Mouse (Mus musculus) testis, adult 10 weeks (tissue): ENCODE results near the gene Rab4b. TPM values are rescaled to one million over a fixed set of nuclear protein-coding genes. Genes with fewer than 3 reads are reported as not detected.

Experiments used
- polyA plus RNA-seq: library from polyadenylated mRNA; stranded (reverse); fragments of 350-450 nt; fragmentation: Illumina TruSeq; extraction: RNeasy Lipid Tissue Mini Kit (QIAGEN cat#74804); gene quantifications from one replicate; pipeline ENCODE4 v1.2.3, GENCODE M21; 2014; ENCODE audit warnings: low read depth, low replicate concordance

The Rab4b gene
- polyA plus RNA-seq: 4.3 TPM

GRCm38 (mm10) chr7:27178324-27179216 is at the start of gene Rab4b:
Gene Rab4b, minus strand, starts transcription at chr7:27178896.

DNA sequence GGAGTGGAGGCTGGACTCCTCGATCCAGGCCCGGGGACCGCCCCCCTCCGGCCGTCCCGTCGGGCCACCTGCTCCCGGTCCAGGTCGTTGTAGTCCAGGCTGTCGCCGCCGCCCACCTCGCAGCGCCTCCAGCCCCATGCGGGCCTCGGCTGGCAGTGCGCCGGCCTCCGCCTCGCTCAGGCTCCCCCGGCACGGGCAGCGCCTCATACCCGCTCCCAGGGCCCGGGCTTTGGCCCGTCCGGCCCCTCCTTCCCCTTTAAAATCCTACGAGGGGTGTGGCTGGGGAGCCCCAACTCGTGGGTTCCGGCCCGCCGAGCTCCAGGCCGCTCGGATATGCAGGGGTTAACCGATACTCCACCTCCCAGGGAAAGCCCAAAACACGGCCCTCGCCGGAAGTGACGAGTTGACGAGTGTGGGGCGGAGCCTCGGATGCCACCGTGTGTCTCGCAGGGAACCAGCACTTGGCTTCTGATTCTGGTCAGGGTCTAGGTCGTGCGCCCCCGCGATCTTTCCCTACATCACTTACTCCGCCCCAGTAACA is 49.7 kb upstream of the Rab4b start, which contains the start of gene Itpkc:
Gene Itpkc (minus strand): TSS at position 381 of the 541 bp plus-strand sequence.

GRCm38 (mm10) chr7:27195681-27196611 is 17.2 kb upstream of the Rab4b start, which contains the start of the genes BC024978 and Snrpa:
Gene BC024978, plus strand, starts transcription at chr7:27195781.
Gene Snrpa, minus strand, starts transcription at chr7:27196271.

GRCm38 (mm10) chr7:27180837-27181695 is 2.4 kb upstream of the Rab4b start, which contains the start of the genes Gm21983 and Mia:
Gene Gm21983, minus strand, starts transcription at chr7:27181086.
Gene Mia, minus strand, starts transcription at chr7:27181157.

DNA sequence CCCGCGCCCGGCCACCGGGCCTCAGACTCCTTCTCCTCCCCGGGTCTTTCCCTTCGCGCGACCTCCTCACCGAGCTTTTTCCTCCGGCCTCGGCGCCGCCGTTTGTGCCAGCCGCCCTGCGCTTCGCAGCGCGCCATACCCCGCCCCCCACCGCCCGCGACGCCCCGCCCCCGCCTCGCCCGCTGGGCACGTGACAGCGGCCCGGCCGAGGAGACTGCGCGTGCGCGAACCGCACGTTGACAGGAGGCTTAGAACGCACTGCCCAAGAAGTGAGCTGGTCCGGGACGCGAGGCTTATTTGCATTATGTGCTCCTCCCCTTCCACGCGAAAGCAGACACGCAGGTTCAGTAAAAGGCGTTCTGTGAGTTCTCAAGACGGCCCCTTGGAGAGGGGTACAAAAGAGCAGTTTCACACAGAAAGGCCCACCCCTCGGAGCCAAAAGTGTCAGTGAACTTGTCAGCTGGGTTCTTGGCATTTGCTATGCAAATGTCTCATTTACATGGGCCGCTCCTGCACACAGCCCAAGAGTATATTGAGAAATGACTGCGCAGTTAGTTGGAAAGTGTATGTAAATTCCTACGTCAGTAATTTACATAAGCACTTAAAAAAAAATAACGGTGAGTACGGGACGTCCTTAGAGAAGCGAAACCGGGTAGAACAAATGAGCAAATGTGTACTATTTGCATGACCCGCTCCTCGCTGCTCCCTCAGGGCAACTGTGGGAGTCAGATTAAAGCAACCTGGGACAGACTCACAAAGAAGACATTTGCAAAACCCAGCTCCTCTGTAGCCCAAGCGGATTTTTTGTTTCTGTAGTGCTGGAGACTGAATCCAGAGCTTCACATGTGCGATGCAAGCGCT is 11.9 kb downstream of the Rab4b start, which contains the start of gene Egln2:
Gene Egln2 (minus strand): TSS at position 189 of the 861 bp plus-strand sequence.

DNA sequence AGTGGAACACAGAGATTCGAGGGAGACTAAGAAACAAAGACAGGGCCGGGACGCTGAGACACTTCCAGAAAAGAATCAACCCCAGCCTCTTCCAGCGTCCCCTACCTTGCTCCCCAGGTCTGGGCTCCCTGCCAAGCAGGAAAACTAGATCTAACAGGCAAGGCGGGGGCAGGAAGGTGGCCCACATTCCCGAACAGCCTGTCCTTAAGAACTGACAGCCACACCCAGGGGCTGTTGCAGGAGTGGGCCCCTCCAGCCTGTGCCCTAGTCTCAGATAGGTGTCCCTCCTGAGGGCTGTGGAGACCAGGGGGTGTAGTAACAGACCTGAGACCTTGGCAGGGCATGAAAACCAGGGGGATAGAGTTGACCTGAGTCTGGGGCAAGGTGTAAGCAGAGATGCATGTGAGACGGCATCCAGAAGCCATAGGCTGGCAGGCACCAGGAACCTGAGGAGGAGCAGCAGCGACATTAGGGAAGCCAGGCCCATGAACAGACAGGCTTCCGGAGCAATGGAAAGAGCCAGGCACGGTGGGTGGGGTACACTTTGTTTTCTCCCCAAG is 25.4 kb downstream of the Rab4b start, which contains the start of gene Cyp2t4:
Gene Cyp2t4 (plus strand): TSS at position 510 of the 560 bp plus-strand sequence.

DNA sequence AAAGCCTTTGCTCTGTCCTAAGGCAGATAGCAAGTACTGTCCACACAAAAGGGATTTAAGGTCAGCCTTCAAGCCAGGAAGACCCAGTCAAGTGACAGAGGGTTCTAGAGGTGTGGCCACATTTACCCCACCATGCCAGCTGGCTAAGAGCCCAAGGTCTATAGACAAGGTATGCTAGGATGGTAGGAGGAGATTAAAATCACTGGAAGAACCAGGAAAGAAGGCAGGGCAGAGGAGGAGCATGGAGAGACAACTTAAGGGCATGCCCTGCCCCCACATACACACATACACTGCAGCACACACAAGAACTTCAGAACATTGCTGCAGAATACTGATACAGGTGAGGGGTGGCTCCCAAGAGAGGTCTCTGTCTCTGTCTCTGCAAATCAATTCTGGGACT is 59.0 kb downstream of the Rab4b start, which contains the start of gene Cyp2f2:
Gene Cyp2f2 (plus strand): TSS at position 234 of the 400 bp plus-strand sequence.

Other genes starting within 250 kb of the Rab4b start
- not detected for gene Cyp2a22, start 239.5 kb downstream of the Rab4b start, polyA plus RNA-seq
- 8.7 TPM for gene Cyp2a12, start 149.8 kb downstream of the Rab4b start, polyA plus RNA-seq
- 0.14 TPM for gene Cyp2f2, start 59.0 kb downstream of the Rab4b start, polyA plus RNA-seq
- not detected for gene Cyp2t4, start 25.2 kb downstream of the Rab4b start, polyA plus RNA-seq
- 11.1 TPM for gene Egln2, start 12.1 kb downstream of the Rab4b start, polyA plus RNA-seq
- not detected for gene Gm21983, start 2.2 kb upstream of the Rab4b start, polyA plus RNA-seq
- not detected for gene Mia, start 2.3 kb upstream of the Rab4b start, polyA plus RNA-seq
- gene BC024978, start 16.9 kb upstream of the Rab4b start, polyA plus RNA-seq: 17.3 TPM
- 12.4 TPM for gene Snrpa, start 17.4 kb upstream of the Rab4b start, polyA plus RNA-seq
- gene Itpkc, start 49.8 kb upstream of the Rab4b start, polyA plus RNA-seq: 0.91 TPM
- 2.2 TPM for gene Coq8b, start 54.1 kb upstream of the Rab4b start, polyA plus RNA-seq
- gene Numbl, start 79.5 kb upstream of the Rab4b start, polyA plus RNA-seq: 0.18 TPM
- 0.38 TPM for gene Ltbp4, start 158.8 kb upstream of the Rab4b start, polyA plus RNA-seq
- gene Shkbp1, start 177.1 kb upstream of the Rab4b start, polyA plus RNA-seq: 0.64 TPM
- gene Gm20479, start 178.5 kb upstream of the Rab4b start, polyA plus RNA-seq: not detected